Mouse (Mus musculus) hindlimb bud, embryonic 11.5 days (tissue): ENCODE results near the gene Olfr1212.

ENCODE experiments used
- DNase-seq: peaks from one replicate; pipeline ENCODE4 v3.0.0-alpha.2; 2012; ENCODE audit warnings: low read depth, low spot score; ENCODE audit errors: extremely low spot score

Gene Olfr1212

GRCm38 (mm10) chr2:88953669-88954068 is at the start of gene Olfr1212:
Gene Olfr1212, plus strand, starts transcription at chr2:88953969.
- DNase-seq: no peak

GRCm38 (mm10) chr2:88915057-88915456 is 38.7 kb upstream of the Olfr1212 start, which contains the start of gene Olfr1209:
Gene Olfr1209, minus strand, starts transcription at chr2:88915157.
- DNase-seq: no peak

- no peak for DNase-seq
These were observed 15.8 kb upstream of the Olfr1212 start, which contains the start of gene Olfr1211 for GRCm38 (mm10) chr2:88938011-88938410. Gene Olfr1211, minus strand, starts transcription at chr2:88938111.

GRCm38 (mm10) chr2:88980181-88980580 is 26.4 kb downstream of the Olfr1212 start, which contains the start of gene Gm13762:
Gene Gm13762, minus strand, starts transcription at chr2:88980281.
- DNase-seq: no peak

- no peak for DNase-seq
These were observed 38.8 kb downstream of the Olfr1212 start, which contains the start of gene Olfr1214 for GRCm38 (mm10) chr2:88992553-88992952. Gene Olfr1214, minus strand, starts transcription at chr2:88992653.

- DNase-seq: no peak
These were observed 53.1 kb downstream of the Olfr1212 start, which contains the start of gene Olfr1215 for GRCm38 (mm10) chr2:89006873-89007272. Gene Olfr1215, minus strand, starts transcription at chr2:89006973.
